Mouse (Mus musculus): ENCODE data around the gene Ankar. TPM values are rescaled to one million over a fixed set of nuclear protein-coding genes. Genes with fewer than 3 reads are reported as not detected.

Ankar gene
- total and polyA plus RNA-seq, 3 experiments, result not detected

Other genes starting within 250 kb of the Ankar start
- under 1 TPM; 0.35 to 0.45 TPM for gene March4, start 163.6 kb downstream of the Ankar start, total RNA-seq (2021)
- 0.17 and 0.18 TPM in 2 replicates for gene March4, start 163.6 kb downstream of the Ankar start, polyA plus RNA-seq (2012; rRNA removed)
- gene Smarcal1, start 117.3 kb downstream of the Ankar start, total RNA-seq (2021), result 10 to 100 TPM; 38.5 to 51.4 TPM
- 49.5 and 56.9 TPM in 2 replicates for gene Smarcal1, start 117.3 kb downstream of the Ankar start, polyA plus RNA-seq (2012; rRNA removed)
- gene Rpl37a, start 10.7 kb upstream of the Ankar start, total RNA-seq (2021), result 1,000 to 10,000 TPM in 1 of 2 experiments, 100 to 1,000 TPM in 1; 836 to 1,053 TPM
- 128 and 138 TPM in 2 replicates for gene Rpl37a, start 10.7 kb upstream of the Ankar start, polyA plus RNA-seq (2012; rRNA removed)
- gene Igfbp2, start 123.9 kb upstream of the Ankar start, total RNA-seq (2021), result 1 to 10 TPM; 2.0 to 4.1 TPM
- 12.6 and 13.0 TPM in 2 replicates for gene Igfbp2, start 123.9 kb upstream of the Ankar start, polyA plus RNA-seq (2012; rRNA removed)
- gene Igfbp5, start 174.3 kb upstream of the Ankar start, total RNA-seq (2021), result 100 to 1,000 TPM in 1 of 2 experiments, 10 to 100 TPM in 1; 87.4 to 179 TPM
- gene Igfbp5, start 174.3 kb upstream of the Ankar start, polyA plus RNA-seq (2012; rRNA removed), result 31.2 and 32.3 TPM in 2 replicates

All from adrenal gland, adult 2 months (tissue).